Mouse (Mus musculus) telencephalon, adult 2 months (tissue): ENCODE results near the gene Tgfbrap1.
"Not testable (repeated sequence)": the region's sequence is repeated elsewhere in the genome, so short reads cannot be mapped to it uniquely, and the experiment has no call there.

Source experiments
- DNase-seq: peaks from one replicate; pipeline ENCODE4 v3.0.0-alpha.2; 2011; ENCODE audit warnings: low read depth, low spot score

The Tgfbrap1 gene

DNA sequence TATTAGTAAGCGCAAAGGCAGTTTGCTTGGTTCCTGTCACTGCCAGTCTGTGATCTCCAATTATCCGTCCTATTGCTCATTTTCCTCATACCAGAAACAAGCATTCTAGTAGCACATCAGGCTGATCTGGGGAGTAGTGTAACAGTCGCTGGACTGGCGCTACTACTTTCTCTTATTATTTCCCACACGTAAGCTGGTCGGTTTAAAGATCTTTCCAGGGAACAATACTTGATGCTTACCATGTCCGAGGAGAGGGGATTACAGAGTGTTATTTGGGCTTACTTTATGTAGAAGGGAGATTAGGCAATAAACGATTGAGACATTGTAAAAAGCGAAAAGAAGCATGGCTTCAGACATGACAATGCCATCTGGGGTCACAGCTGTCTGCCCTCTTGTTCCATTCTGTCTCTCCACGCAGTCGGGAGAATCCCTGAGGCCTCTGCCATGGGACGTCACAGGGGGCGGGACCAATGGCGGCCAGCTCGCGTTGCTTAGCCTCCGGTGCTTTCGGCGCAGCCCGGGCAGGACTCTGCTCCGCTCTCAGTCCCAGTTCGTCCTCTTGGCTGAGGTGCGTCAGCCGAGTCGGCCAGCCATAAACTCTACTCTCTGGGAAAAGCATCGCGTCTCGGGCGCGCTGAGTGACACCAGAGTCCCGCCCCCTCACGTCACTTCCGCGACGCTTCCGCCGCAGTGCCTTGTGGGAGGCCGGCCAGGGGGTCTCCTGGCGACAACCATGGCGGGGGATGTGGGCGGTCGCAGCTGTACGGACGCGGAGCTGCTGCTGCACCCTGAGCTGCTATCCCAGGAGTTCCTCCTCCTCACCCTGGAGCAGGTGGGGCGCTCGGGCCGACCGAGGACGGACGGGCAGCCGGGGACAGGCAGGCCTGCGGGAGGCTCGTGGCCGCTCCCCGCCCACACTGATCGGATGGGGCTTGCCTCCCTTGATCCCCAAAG lies at the start of gene Tgfbrap1, which contains the start of gene AI597479:
Gene Tgfbrap1, minus strand, starts transcription at position 607 of the 954 bp plus-strand sequence.
Gene AI597479, plus strand, starts transcription at position 680 of the 954 bp plus-strand sequence.
- DNase-seq = peak; percentile 82

DNA sequence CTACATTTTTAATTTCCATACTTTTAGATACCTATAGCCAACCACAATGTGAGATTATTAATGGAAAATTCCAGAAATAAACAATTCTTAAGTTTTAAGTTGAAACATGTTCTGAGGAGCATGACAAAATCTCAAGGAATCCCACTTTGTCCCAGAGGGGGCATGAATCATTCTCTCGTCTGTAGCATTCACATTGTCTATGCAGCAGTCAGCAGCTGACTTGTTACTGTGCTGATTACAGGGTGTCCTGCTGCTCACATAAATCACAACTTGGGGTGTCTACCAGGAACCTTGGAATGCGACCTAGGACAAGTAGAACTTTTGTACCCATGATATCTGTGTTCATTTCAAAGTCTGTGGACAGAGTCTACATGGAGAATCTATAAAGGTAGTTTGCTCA lies 49.0 kb upstream of the Tgfbrap1 start:
- no peak for DNase-seq

DNA sequence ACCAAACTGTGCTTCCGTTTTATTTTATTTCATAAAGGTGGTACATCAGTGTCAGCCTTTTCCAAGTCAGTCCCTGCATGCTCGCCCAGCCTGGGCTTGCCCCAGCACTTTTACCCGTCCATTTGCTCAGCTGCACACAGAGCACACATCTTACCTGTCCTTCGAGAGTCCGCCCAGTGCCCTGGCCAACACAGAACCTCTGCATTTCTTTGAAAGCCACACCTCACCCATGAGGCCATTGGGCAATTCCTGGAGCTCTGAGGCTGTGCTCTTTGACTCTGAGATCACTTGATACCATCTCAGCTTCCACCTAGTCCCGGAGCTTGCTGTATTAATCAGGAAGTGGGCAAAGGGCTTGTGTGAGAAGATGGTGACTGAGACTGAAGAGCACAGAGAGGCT lies 47.0 kb upstream of the Tgfbrap1 start:
- no peak for DNase-seq

DNA sequence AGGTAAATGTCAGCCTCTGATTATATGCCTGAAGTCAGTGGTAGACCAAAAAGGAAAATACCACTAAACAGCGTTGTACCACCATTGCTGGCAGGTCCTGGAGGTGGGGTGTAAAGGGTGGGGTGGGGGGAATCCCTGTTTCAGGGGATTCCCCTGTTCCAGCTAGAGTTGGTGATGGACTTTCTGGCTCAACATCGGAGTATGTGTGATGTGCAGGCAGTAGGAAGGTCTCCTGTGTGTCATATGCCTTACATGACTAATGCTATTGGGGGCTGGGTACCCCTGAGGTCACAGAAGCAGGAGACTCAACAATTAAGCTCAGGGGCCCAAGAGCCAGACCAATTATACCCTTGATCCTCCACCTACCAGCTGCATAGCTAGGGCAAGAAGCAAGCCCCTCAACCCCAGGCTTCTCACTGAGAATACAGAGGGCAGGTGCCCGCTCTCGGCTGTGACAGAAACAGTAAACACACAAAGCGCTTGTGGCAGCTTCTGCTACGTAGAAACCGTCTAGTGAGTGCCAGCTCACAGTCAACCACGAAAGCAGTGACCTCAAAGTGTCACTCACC lies 46.0 kb upstream of the Tgfbrap1 start:
- no peak for DNase-seq

DNA sequence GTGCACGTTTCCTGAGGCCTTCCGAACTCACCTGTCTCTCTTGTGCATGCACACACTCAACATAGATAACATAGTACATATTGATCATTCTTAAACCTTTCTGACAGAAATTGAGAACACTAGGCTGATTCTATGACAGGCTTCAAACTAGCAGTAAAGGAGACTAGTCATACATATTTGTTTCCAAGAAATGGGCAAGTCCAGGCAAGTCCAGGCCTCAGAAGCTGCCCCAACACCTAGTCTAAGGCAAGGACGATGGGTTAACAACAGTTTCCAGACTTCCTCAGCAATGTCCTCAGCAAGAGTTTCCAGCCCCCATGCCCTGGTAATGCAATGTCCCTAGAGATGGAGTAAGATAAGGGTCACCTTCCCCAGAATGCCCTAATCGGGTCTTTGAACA lies 45.4 kb upstream of the Tgfbrap1 start:
- DNase-seq = no peak

DNA sequence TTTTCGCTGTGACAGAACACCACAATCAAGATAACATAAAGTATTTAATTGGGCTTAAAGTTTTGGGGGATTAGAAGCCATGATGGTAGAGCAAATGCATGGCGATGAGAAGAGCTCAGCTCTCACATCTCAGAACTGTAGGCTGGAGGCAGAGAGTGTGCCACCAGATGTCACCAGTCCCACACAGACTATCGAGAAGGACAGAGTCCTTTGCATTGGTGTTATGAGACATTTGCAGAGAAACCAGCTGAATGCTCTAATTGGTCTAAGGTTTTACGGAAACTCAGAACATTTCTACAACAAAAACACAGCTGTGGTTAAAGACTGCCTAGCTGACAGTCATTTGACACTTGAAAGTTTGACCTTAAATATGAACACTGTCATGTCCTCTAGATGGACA lies 44.8 kb upstream of the Tgfbrap1 start:
- no peak for DNase-seq

DNA sequence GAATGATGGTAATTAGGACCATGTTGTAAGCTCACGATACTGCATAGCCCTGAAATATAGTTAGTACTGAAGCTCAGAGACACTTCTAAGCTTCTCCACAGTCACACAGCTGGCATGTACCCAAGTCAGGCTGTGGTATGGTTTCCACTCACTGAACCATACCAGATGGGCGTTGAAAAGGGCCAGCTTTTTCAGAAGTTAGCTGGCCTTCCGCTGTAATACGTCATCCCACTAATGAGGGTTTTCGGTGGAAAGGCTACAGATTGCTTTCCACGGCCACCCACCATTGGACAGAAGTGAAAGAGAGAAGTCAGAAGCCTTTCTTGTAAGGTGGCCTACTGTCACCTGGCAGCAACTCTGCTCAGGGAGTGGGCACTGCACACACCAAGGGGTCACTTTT lies 44.4 kb upstream of the Tgfbrap1 start:
- DNase-seq = no peak

DNA sequence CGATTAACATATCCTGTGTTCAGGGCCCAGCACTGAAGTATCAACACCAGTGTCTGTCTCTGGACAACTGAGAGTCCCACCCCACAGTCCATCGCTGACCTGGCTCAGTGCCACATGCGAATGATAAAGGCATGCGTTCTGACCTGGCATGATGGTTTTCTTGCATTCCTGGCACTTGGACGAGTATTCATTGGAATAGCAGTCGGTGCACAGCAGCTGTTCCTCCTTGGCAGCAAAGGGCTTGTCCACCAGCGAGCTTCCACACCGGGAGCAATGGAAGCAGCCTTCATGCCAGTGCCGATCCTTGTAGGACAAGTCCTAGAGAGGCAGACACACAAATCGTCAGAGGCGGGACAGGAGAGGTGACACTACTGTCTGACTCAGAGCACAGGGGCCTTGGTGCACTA lies 43.1 kb upstream of the Tgfbrap1 start:
- no peak for DNase-seq

DNA sequence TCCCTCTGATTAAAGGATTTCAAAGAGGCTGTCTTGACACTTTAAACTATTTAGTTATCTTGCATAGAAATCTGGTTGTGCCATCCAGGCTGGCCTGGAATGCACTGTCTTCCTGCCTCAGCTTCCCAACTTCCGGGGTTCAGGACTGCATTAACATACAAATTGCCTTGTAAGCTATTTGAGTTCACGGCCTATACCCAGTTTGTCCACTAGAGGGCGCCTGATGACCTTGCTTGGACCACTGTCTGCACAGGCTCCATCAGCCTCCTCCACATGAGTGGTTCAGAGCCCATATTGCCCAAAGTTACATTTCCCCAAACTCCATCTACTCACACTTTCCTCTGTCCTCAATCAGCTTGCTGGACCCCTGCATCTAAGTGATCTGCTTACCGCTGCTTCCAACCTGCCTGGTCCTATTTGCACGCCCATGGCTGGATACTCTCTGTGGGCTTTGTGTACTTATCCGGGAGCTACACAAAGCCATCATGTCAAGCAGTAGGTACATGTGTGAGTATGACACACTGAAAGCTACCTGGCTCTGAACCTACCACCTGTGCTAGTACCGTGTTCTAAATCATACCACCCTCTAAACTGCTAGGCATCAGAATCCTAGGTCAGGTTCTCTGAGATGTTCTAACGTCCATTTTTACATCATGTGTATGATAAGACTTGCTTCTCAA lies 41.3 kb upstream of the Tgfbrap1 start:
- DNase-seq = peak; percentile 76

DNA sequence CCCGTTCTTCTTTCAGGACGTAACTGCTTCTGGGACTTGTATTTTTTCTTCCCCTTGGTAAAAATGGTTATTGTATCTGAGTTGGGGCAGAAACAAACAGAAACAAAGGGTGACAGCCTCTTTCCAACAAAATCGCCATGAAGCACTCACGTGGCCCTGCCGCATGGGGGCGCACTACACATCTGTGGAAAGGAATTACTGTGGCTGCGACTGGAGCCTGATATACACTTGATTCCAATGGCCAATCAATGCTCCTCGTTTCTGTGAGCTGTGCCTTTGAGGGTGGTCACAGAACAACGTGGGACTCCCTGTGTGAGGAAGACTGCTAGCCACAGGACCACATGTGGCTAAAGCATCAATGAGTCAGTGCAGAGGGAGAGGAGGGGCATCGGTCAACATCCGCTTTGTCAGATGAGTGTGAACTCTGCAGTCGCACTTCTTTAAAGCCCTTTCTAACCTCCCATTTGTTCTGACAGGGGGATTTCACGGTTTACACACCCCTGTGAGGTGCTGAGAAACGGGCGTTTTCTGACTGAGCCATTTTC lies 39.9 kb upstream of the Tgfbrap1 start:
- DNase-seq = no peak

DNA sequence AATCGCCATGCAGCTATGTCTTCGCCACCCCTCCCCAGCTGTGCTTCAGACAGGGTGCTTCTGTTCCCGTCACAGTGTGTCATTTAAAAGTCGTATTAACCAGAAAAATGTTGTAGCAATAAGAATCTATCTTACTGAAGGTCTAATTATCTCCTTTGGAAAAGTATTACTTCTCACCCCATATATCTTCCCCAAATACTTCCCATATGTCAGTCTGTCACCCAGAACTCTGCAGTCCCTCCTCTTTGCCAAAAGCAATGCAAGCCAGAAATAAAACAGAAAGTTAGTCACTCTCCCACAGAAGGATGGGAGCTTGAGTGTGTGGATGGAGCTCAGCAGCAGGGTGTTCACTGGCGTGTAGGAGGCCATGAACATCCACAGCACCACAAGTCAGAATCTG lies 38.9 kb upstream of the Tgfbrap1 start:
- peak; percentile 92 for DNase-seq

DNA sequence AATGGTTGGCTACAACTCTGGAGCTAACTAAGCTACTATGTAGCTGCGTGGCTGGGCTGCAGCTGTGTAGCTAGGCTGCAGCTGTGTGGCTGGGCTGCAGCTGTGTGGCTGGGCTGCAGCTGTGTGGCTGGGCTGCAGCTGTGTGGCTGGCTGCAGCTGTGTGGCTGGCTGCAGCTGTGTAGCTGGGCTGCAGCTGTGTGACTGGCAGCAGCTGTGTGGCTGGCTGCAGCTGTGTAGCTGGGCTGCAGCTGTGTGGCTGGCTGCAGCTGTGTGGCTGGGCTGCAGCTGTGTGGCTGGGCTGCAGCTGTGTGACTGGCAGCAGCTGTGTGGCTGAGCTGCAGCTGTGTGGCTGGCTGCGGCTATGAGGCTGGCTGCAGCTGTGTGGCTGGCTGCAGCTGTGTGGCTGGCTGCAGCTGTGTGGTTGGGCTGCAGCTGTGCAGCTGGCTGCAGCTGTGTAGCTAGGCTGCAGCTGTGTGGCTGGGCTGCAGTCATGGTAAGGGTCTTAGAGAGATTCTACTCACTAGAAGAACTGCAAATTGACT lies 38.1 kb upstream of the Tgfbrap1 start:
- not testable (repeated sequence) for DNase-seq

DNA sequence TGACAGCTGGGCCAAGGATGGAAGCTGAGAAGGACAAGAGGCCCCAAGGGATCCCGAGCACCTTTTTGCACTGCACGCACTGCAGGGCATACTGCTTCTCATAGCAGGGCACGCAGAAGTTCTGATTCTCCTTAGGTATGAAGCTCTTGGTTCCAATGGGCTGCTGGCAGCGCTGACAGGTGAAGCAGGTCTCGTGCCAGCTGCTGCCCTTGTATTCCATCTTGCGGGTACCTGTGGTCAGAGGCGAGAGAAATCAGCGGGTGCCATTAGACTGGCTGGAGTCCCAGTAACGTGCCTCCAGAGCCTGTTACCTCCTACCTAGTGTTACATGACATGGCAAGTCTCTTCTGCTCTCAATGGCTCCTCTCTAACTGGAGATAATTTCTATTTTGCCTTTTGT lies 33.2 kb upstream of the Tgfbrap1 start:
- no peak for DNase-seq

DNA sequence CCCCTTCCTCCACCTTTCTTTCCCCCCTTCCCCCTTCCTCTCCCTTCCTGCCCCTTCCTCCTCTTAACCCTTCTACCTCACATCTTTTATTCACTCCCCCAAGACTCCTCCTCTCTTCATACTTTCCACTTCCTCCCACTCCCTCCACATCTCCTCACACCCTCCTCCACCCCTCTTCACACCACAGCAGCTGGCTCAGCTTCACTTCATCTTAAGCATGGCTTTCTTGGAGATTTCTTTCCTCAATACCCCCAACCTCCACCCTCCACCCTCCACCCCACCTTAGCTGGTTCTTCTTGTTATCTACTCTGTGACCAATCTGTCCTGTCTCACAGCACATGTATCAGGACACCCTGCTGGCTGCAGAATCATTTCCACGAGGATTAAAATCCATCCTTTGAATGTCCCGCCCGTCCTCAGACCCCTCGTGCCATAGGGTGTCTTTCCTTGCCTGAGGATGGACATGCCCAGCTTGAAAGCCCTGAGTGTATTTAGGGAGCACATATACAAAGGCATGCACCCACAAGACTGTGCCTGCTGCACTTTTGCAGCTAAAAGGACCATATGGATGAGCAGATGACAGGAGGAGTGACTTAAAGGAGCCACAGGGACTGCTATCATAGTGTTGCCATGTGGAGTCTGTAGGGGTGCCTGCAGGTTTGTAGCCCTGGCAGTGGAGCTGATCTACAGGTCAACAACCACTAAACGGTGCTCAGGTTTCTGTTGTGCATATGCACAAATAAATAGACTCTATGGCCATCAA lies 32.0 kb upstream of the Tgfbrap1 start:
- DNase-seq = peak; percentile 60

DNA sequence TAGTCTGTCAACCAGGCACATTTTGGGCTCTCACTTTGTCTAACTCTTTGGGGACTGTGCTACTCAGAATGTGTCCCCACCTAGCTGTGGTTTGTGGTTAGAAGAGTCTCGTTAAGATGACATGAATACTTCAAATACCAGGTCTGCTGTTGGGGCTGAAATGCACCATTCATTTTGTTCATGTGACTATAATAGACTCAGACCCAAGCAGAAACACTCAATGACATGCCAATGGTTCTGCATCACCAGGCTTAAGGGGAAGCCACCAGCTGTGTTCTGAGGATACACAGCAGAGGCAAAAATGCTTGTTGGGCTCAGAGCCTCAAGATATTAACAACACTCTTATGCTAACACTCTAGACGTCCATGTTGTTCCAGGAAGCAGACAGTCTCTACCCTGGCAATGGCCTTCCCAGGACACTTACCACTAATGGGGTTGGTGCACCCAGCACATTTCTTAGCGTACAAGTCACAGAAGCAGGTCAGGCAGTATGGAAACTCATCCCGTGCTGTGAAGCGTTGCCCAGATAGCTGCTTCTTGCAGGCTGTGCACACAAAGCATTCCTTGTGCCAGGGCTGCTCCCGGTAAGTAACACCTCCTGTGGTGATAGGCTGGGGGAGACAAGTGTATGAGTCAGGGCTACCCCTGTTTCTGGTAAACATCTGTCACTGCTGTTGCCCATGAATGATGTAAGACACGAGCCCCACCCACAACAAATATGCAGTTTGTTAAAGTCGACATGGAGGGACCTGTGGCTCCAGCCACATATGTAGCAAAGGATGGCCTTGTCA lies 29.6 kb upstream of the Tgfbrap1 start:
- DNase-seq = no peak

DNA sequence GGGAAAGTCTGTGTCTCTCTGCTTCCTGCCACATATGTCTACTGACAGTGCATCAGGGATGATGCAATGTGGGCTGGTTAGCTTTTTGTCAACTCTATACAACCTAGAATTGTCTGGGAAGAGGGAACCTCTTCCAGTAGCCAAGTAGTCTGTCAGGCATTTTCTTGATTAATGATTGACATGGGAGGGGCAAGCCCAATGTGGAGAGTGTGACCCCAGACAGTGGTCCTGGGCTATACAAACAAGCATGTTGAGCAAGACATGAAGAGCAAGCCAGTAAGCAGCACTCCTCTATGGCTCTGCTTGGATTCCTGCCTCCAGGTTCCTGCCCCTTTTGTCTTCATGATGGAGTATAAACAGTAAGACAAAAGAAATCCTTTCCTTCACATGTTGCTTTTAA lies 28.8 kb upstream of the Tgfbrap1 start:
- DNase-seq = no peak

DNA sequence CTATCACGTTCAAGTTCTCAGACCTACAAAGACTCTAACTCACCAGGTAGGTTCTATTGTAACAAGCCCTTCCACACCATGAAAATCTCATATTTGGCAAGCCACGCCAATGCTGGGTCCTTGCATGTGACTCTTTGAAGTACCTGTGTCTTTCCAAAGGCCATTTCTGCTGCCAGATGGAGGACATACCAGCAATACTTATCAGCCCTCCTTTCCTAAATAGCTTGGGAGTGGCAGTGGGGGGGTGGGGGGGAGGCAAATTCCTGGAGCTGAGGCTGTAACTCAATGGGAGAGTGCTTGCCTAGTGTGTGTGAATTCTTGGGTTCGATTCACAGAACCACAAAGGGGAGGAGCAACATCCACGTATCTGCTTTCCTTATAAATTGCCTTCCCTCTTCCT lies 26.3 kb upstream of the Tgfbrap1 start:
- DNase-seq = no peak

DNA sequence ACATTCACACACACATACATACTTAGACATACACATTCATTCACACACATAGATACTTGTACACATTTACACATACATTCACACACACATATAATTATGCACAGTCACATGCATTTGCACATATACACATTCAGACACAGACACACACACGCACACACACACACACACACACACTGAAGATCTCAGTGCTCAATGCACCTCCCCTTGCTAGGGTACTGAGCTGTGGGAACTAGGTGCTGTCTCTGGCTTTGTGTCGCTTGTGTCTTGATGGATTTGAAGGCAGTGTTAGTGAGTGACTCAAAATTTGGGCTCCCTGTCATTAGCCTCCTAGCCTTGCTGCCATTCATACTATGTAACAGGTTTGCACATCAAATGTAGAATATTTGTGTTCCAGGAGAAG lies 24.2 kb upstream of the Tgfbrap1 start:
- no peak for DNase-seq

DNA sequence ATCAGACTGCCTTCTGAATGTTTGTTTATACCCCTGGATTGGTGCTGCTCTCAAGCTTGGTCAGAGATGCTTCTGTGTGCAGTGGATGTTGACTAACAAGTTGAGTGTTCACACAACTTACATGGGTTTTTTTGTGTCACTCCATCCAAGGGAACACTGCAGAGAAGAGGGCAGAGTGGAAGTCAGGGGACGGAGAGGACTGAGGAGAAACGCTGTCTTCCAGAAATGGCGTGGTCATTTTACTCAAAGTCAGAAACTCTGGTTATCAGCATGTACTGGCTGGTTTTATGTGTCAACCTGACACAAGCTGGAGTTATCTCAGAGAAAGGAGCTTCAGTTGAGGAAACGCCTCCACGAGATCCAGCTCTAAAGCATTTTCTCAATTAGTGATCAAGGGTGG lies 22.5 kb upstream of the Tgfbrap1 start:
- DNase-seq = no peak

DNA sequence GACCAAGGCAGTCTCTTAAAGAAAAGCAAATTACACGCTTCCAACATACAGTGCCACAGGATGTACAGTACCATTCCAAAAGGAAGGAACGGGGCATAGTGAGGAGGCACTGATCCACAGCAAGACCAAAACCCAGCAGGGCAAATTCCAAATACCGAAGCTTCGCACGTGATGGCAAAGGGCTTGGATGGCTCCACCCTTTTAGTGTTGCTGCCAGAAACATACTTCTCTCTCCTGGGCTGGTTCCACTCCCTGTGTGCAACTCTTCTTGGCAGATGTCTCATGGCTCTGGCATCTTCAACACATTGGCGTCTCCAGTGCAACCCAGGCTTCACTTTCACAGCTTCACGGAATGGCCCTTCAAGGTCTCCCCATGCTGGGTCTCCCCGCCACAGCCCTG lies 19.0 kb upstream of the Tgfbrap1 start:
- no peak for DNase-seq
